Comparison of ENCODE assay signal across 8 mouse cellular contexts in genomic region chrX:70385276-70385961, GRCm38 (mm10). TPM values are rescaled to one million over a fixed set of nuclear protein-coding genes. Genes with fewer than 3 reads are reported as not detected.
DNase-seq lines count a peak whose midpoint lies in the region; ATAC-seq and TF ChIP-seq lines count a peak whose summit lies in the region.

Gene 1110012L19Rik, plus strand, starts transcription at chrX:70385877.

- H3K9me3 ChIP-seq in embryonic facial prominence, embryonic 12.5 days = no peaks in the 10 kb centered on the region
- no peaks in the 10 kb centered on the region for H3K9me3 ChIP-seq in limb, embryonic 11.5 days (ENCODE audit: control insufficient read depth, low read length)
- H3K9me3 ChIP-seq in midbrain, embryonic 14.5 days (ENCODE audit: control insufficient read depth, low read length) = no peaks in the 10 kb centered on the region

- DNase-seq in urinary bladder, adult 18-20 months (ENCODE audit: low spot score in 2 of 2) = peak; percentile 42 to 69
- DNase-seq in urinary bladder, postnatal 10 days (ENCODE audit: low spot score) = no peak
- DNase-seq in heart, adult 11 months = peak; percentile 99
- peak; percentile 84 for DNase-seq in kidney, adult 18-20 months
- peak; percentile 66 for DNase-seq in limb, embryonic 11.5 days (ENCODE audit: low spot score)
- DNase-seq in midbrain, embryonic 14.5 days = peak; percentile 88
- DNase-seq in spleen, adult 2 months (ENCODE audit: low read depth in 1 of 2, low spot score in 2 of 2) = peak; percentile 56 to 71

- WGBS in embryonic facial prominence, embryonic 12.5 days = 12% methylated on average over 22 of the region's 22 CpGs
- 21% methylated on average over 22 of the region's 22 CpGs for WGBS in limb, embryonic 11.5 days
- 18% methylated on average over 22 of the region's 22 CpGs for WGBS in midbrain, embryonic 14.5 days
- 15% methylated on average over 22 of the region's 22 CpGs for WGBS in spleen, adult 2 months

- no peaks in the 10 kb centered on the region for H3K36me3 ChIP-seq in embryonic facial prominence, embryonic 12.5 days
- H3K36me3 ChIP-seq in limb, embryonic 11.5 days (ENCODE audit: control insufficient read depth, insufficient read depth, low read length) = no peaks in the 10 kb centered on the region
- H3K36me3 ChIP-seq in midbrain, embryonic 14.5 days (ENCODE audit: control insufficient read depth, insufficient read depth, low read length) = no peaks in the 10 kb centered on the region
- no peaks in the 10 kb centered on the region for H3K36me3 ChIP-seq in spleen, adult 2 months (ENCODE audit: control insufficient read depth, insufficient read depth, low read length)

- no peak; the same call in 1 of the 2 replicates for TF ChIP-seq POLR2A in spleen, adult 2 months (IDR thresholded peaks at IDR 0.05; ENCODE audit: low read depth, low read length)

- peak within 1 kb of the TSS; percentile 49 for H3K4me2 ChIP-seq in embryonic facial prominence, embryonic 12.5 days (replicated peaks)
- peak within 1 kb of the TSS; percentile 45 for H3K4me2 ChIP-seq in limb, embryonic 11.5 days (ENCODE audit: low read depth, severe bottlenecking)
- peak within 1 kb of the TSS; percentile 57 for H3K4me2 ChIP-seq in midbrain, embryonic 14.5 days (ENCODE audit: low read length)

- H3K4me1 ChIP-seq in embryonic facial prominence, embryonic 12.5 days = no peaks in the 10 kb centered on the region
- H3K4me1 ChIP-seq in limb, embryonic 11.5 days (ENCODE audit: control insufficient read depth, insufficient read depth, low read length) = no peaks in the 10 kb centered on the region
- H3K4me1 ChIP-seq in midbrain, embryonic 14.5 days (ENCODE audit: control insufficient read depth, insufficient read depth, low read length) = no peaks in the 10 kb centered on the region
- H3K4me1 ChIP-seq in spleen, adult 2 months (ENCODE audit: control insufficient read depth, insufficient read depth, insufficient read length) = peaks cover 3% of the 10 kb centered on the region; the same call in 1 of the 2 replicates

- H3K4me3 ChIP-seq in embryonic facial prominence, embryonic 12.5 days = peak within 1 kb of the TSS; percentile 50
- peak within 1 kb of the TSS; percentile 48 for H3K4me3 ChIP-seq in limb, embryonic 11.5 days (ENCODE audit: low read depth, low read length)
- H3K4me3 ChIP-seq in midbrain, embryonic 14.5 days (replicated peaks; ENCODE audit: low read depth, low read length) = peak within 1 kb of the TSS; percentile 43
- H3K4me3 ChIP-seq in spleen, adult 2 months (ENCODE audit: extremely low read depth, insufficient read depth, insufficient read length) = peak within 1 kb of the TSS; percentile 81

- peak within 1 kb of the TSS; percentile 53 for H3K9ac ChIP-seq in embryonic facial prominence, embryonic 12.5 days
- H3K9ac ChIP-seq in limb, embryonic 11.5 days (ENCODE audit: low read length) = peak within 1 kb of the TSS; percentile 60
- peak within 1 kb of the TSS; percentile 60 for H3K9ac ChIP-seq in midbrain, embryonic 14.5 days (replicated peaks; ENCODE audit: low read length)

- ATAC-seq in embryonic facial prominence, embryonic 12.5 days (ENCODE audit: insufficient number of reproducible peaks, insufficient read depth, low FRiP score, low TSS enrichment) = peak; percentile 89
- peak; percentile 92 for ATAC-seq in limb, embryonic 11.5 days (ENCODE audit: insufficient number of reproducible peaks, low FRiP score, low TSS enrichment, low read depth)
- ATAC-seq in midbrain, embryonic 14.5 days (ENCODE audit: low FRiP score, low TSS enrichment) = peak; percentile 92

- H3K27me3 ChIP-seq in embryonic facial prominence, embryonic 12.5 days = no peaks in the 10 kb centered on the region
- H3K27me3 ChIP-seq in limb, embryonic 11.5 days (ENCODE audit: control insufficient read depth, insufficient read depth, low read length) = no peaks in the 10 kb centered on the region
- no peaks in the 10 kb centered on the region for H3K27me3 ChIP-seq in midbrain, embryonic 14.5 days (ENCODE audit: control insufficient read depth, insufficient read depth, low read length)
- no peaks in the 10 kb centered on the region for H3K27me3 ChIP-seq in spleen, adult 2 months (ENCODE audit: control insufficient read depth, insufficient read depth, low read length)

- TF ChIP-seq CTCF in spleen, adult 2 months (IDR thresholded peaks at IDR 0.05; ENCODE audit: extremely low read depth, insufficient read depth, insufficient read length, insufficient replicate concordance) = no peak

- H3K27ac ChIP-seq in embryonic facial prominence, embryonic 12.5 days = peak within 1 kb of the TSS; percentile 79
- no peak within 1 kb of the TSS; the same call in 1 of the 2 replicates for H3K27ac ChIP-seq in limb, embryonic 11.5 days (replicated peaks; ENCODE audit: low read depth, low read length)
- peak within 1 kb of the TSS; percentile 66 for H3K27ac ChIP-seq in midbrain, embryonic 14.5 days (replicated peaks; ENCODE audit: low read depth, low read length)
- H3K27ac ChIP-seq in spleen, adult 2 months (ENCODE audit: insufficient read depth, low read length) = peak within 1 kb of the TSS; percentile 86

RNA-seq across cellular contexts. Expression of gene 1110012L19Rik, which starts in this region (rescaled TPM):
- polyA plus RNA-seq in embryonic facial prominence, embryonic 12.5 days (2016; fragmentation: Nextera tagmentation; extraction: Ambion mirVana) = 26.1 and 29.8 TPM in 2 replicates
- 25.9 and 26.9 TPM in 2 replicates for polyA plus RNA-seq in limb, embryonic 11.5 days (2014; fragmentation: Nextera tagmentation; extraction: Ambion mirVana)
- polyA plus RNA-seq in midbrain, embryonic 14.5 days (2014; fragmentation: Nextera tagmentation; extraction: Ambion mirVana) = 32.5 and 40.1 TPM in 2 replicates
- polyA plus RNA-seq in spleen, adult 2 months (2012; rRNA removed) = 2.3 and 3.0 TPM in 2 replicates
